Mouse (Mus musculus): ENCODE results near the gene Catsperg1. TPM values are rescaled to one million over a fixed set of nuclear protein-coding genes. Genes with fewer than 3 reads are reported as not detected.

Gene Catsperg1
- total and polyA plus RNA-seq, 3 experiments, result 0.68 to 2.0 (median 0.93) TPM

- Histone ChIP-seq H3K79me2 (replicated peaks; ENCODE audit: control insufficient read depth, extremely low read depth, insufficient read depth, poor library complexity, severe bottlenecking) (no peaks in the 10 kb centered on the region), H3K36me3 (replicated peaks in 1 of 2; ENCODE audit: control insufficient read depth in 1 of 2, insufficient read depth in 1 of 2, low read length in 1 of 2) (no peaks in the 10 kb centered on the region), H3K27ac (ENCODE audit: insufficient read depth, low read depth) (no peak overlapping the region), H3K9me3 (replicated peaks; ENCODE audit: low read length) (no peaks in the 10 kb centered on the region), H3K27me3 (replicated peaks) (no peaks in the 10 kb centered on the region), H3K4me2 (ENCODE audit: insufficient read depth, low read depth, poor library complexity, severe bottlenecking) (no peak overlapping the region), H3K9ac (ENCODE audit: insufficient read depth, low read depth) (no peak overlapping the region), H3K4me3 (replicated peaks in 1 of 3; ENCODE audit: low read depth in 2 of 3, low read length in 2 of 3, poor library complexity in 1 of 3) (no peak overlapping the region), H3K4me1 (ENCODE audit: control insufficient read depth in 1 of 2, insufficient read depth in 2 of 2) (peaks cover 9 to 17% of the 10 kb centered on the region in 2 experiments)
- in situ Hi-C loops (cut with MboI; ENCODE audit: low pct_ligation_motif_present, low pct_unique_long_range_greater_than_20kb, low sequenced_read_pairs) (no loop called here), dilution Hi-C loops (cut with MboI; ENCODE audit: extremely low pct_ligation_motif_present, extremely low pct_unique_long_range_greater_than_20kb, low sequenced_read_pairs) (no loop called here)
- no peak for DNase-seq (ENCODE audit: extremely low read depth)
- no peak for TF ChIP-seq POLR2AphosphoS2 (IDR thresholded peaks at IDR 0.05; ENCODE audit: low read depth, low read length)
- no peak for TF ChIP-seq MYC (IDR thresholded peaks at IDR 0.05; ENCODE audit: low read depth, low read length)
- TF ChIP-seq ELF1 (IDR thresholded peaks at IDR 0.05; ENCODE audit: low read depth, low read length), result no peak
- TF ChIP-seq MEF2A (IDR thresholded peaks at IDR 0.05; ENCODE audit: borderline replicate concordance, low read depth, low read length), result no peak
- no peak for TF ChIP-seq CTCF (conservative IDR thresholded peaks at IDR 0.05 in 1 of 2, IDR thresholded peaks at IDR 0.05 in 1 of 2; ENCODE audit: low read depth in 2 of 2, low read length in 2 of 2)
- no peak for TF ChIP-seq JUND (conservative IDR thresholded peaks at IDR 0.05; ENCODE audit: low read depth, low read length)
- TF ChIP-seq RCOR1 (conservative IDR thresholded peaks at IDR 0.05; ENCODE audit: low read depth, low read length), result no peak
- no peak for TF ChIP-seq IRF4 (IDR thresholded peaks at IDR 0.05; ENCODE audit: low read depth, low read length)
- TF ChIP-seq GABPA (IDR thresholded peaks at IDR 0.05; ENCODE audit: insufficient replicate concordance, low read depth, low read length), result no peak
- no peak for TF ChIP-seq MAX (IDR thresholded peaks at IDR 0.05; ENCODE audit: low read length)
- TF ChIP-seq SMC3 (IDR thresholded peaks at IDR 0.05; ENCODE audit: low read depth, low read length), result no peak
- no peak for TF ChIP-seq BHLHE40 (IDR thresholded peaks at IDR 0.05; ENCODE audit: low read depth, low read length)
- no peak for TF ChIP-seq CHD2 (IDR thresholded peaks at IDR 0.05; ENCODE audit: low read length)
- no peak for TF ChIP-seq ZKSCAN1 (IDR thresholded peaks at IDR 0.05; ENCODE audit: borderline replicate concordance, low read depth, low read length)
- TF ChIP-seq NELFE (IDR thresholded peaks at IDR 0.05; ENCODE audit: low read depth, low read length), result no peak
- TF ChIP-seq UBTF (IDR thresholded peaks at IDR 0.05; ENCODE audit: low read depth, low read length), result no peak
- TF ChIP-seq RAD21 (IDR thresholded peaks at IDR 0.05; ENCODE audit: low read depth, low read length), result no peak
- no peak for TF ChIP-seq TCF12 (IDR thresholded peaks at IDR 0.05; ENCODE audit: low read depth, low read length)
- TF ChIP-seq E2F4 (IDR thresholded peaks at IDR 0.05; ENCODE audit: insufficient replicate concordance, low read depth, low read length), result no peak
These were observed 19.9 kb upstream of the Catsperg1 start for GRCm38 (mm10) chr7:29233745-29234144.

DNA sequence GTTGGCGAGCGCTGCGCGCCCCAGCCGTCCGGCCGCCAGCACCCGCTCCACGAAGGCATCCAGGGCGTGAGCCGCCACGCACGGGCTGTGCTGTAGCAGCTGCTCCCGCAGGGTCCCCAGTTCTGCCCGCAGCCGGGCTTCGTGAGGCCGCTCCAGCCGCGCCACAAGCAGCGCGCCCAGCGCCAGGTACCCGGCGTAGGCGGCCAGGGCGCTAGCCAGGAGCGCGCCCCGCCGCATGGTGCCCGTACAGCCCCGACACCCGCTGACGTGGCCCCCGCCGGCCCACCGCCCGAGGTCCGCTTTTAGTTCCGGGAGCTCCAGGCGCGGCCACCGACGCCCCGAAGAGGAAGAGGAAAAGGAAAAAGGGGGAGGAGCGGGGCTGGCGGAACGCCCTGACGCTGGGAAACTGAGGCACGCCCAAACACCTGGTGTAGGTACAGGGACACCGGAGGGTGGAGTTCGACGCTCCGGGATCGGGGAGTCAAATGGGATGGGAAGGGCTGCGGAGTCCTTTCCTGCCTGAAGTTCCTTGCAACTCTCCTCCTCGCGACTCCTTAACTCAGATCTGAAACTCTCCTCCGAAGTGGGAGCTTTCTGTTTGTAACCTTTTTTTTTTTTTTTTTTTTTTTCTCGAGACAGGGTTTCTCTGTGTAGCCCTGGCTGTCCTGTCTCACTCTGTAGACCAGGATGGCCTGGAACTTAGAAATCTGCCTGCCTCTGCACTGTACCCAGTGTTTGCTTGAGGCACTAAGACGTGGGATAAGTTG lies 18.6 kb upstream of the Catsperg1 start, which contains the start of gene Kcnk6:
Gene Kcnk6 (minus strand): TSS at position 269 of the 767 bp plus-strand sequence.
- in situ Hi-C loops (cut with MboI; ENCODE audit: low pct_ligation_motif_present, low pct_unique_long_range_greater_than_20kb, low sequenced_read_pairs), result no loop called here

More for the DNA sequence above, 18.6 kb upstream of the Catsperg1 start, which contains the start of gene Kcnk6:
- H3K36me3 ChIP-seq (replicated peaks in 1 of 2; ENCODE audit: control insufficient read depth in 1 of 2, insufficient read depth in 1 of 2, low read length in 1 of 2), result no peaks in the 10 kb centered on the region
- DNase-seq (ENCODE audit: extremely low read depth), result no peak
- dilution Hi-C loops (cut with MboI; ENCODE audit: extremely low pct_ligation_motif_present, extremely low pct_unique_long_range_greater_than_20kb, low sequenced_read_pairs), result no loop called here
- H3K4me3 ChIP-seq (replicated peaks in 1 of 3; ENCODE audit: low read depth in 2 of 3, low read length in 2 of 3, poor library complexity in 1 of 3), result peak within 1 kb of the TSS; percentile 46 to 55 (median 54)
- no peaks in the 10 kb centered on the region for H3K27me3 ChIP-seq (replicated peaks)
- H3K4me2 ChIP-seq (ENCODE audit: insufficient read depth, low read depth, poor library complexity, severe bottlenecking), result peak within 1 kb of the TSS; percentile 17
- H3K4me1 ChIP-seq (ENCODE audit: control insufficient read depth in 1 of 2, insufficient read depth in 2 of 2), result peaks cover 14 to 30% of the 10 kb centered on the region in 2 experiments
- no peaks in the 10 kb centered on the region for H3K79me2 ChIP-seq (replicated peaks; ENCODE audit: control insufficient read depth, extremely low read depth, insufficient read depth, poor library complexity, severe bottlenecking)
- peak; percentile 73 for TF ChIP-seq ZNF384 (IDR thresholded peaks at IDR 0.05; ENCODE audit: low read depth, low read length)
- TF ChIP-seq MXI1 (IDR thresholded peaks at IDR 0.05; ENCODE audit: low read depth, low read length), result no peak
- no peak for TF ChIP-seq UBTF (IDR thresholded peaks at IDR 0.05; ENCODE audit: low read depth, low read length)
- TF ChIP-seq JUN (IDR thresholded peaks at IDR 0.05; ENCODE audit: insufficient read depth, low read depth, low read length), result no peak
- TF ChIP-seq SIN3A (IDR thresholded peaks at IDR 0.05; ENCODE audit: low read length), result no peak
- H3K9ac ChIP-seq (ENCODE audit: insufficient read depth, low read depth), result peak within 1 kb of the TSS; percentile 11; the same call in 1 of the 2 replicates
- no peak within 1 kb of the TSS for H3K27ac ChIP-seq (ENCODE audit: insufficient read depth, low read depth)
- no peaks in the 10 kb centered on the region for H3K9me3 ChIP-seq (replicated peaks; ENCODE audit: low read length)

All from CH12.LX (cell line).